Mouse (Mus musculus) embryo, embryonic 11.5 days (tissue): Measurements from ENCODE around the gene Tex13a.

Source experiments
- DNase-seq: peaks from one replicate; pipeline ENCODE4 v3.0.0-alpha.2; 2012; ENCODE audit warnings: low read depth, low spot score

Tex13a gene

GRCm38 (mm10) chrX:138209480-138209879 is at the start of gene Tex13a:
Gene Tex13a (minus strand): TSS chrX:138209580.
- DNase-seq = no peak

DNA sequence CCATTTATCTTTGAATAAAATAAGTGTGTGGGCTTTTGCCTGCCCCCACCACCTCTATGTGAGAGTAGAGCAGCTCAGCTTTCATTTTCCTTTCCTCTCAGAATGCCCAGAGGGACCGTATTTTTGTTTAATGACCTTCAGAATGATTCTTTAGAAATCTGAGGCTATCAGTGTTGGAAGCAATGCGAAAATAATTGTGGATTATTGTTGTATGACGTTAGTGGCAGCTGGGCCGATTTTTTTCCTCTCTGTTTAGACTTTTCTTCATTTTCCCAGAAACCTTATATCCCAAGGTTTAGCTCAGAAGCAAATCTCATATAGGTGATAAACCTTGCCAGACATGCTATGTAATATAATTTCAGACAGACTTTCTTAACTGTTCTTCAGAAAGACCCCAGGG is 25.2 kb upstream of the Tex13a start:
- no peak for DNase-seq

GRCm38 (mm10) chrX:138170146-138170545 is 39.2 kb downstream of the Tex13a start:
- peak; percentile 3 for DNase-seq
